Mouse (Mus musculus): ENCODE measurements around the gene Elf1.

DNA sequence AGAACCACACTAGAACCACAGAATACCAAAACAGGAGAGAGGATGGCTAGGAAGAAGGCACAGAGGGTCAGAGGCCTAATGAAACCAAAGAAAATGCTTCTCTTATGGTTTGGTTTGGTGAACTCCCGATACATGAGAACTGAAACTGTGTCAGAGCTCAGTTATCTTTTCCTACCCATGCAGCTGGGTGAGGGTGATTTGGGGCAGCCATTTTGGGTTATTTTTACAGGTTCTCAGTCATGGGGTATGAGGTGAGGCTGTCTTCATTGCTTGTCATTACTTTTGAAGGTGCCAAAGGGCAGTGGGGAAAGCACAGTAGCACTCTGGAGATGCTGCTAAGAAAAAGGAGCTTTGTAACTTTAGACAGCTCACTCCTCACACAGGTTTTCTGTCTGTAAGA is 52.4 kb downstream of the Elf1 start:
- no peak for TF ChIP-seq CTCF (IDR thresholded peaks at IDR 0.05; ENCODE audit: borderline replicate concordance, insufficient read depth, low read length)
- TF ChIP-seq POLR2A (IDR thresholded peaks at IDR 0.05; ENCODE audit: low read depth, low read length): no peak
